Mouse (Mus musculus): ENCODE data around the gene Etfb.
"Not testable (repeated sequence)": the region's sequence is repeated elsewhere in the genome, so short reads cannot be mapped to it uniquely, and the experiment has no call there.

Etfb gene

GRCm38 (mm10) chr7:43443917-43444293 is at the start of gene Etfb, which contains the start of gene Gm45233:
Gene Etfb (plus strand): TSS chr7:43444083.
Gene Gm45233 (plus strand): TSS chr7:43444128.
- peak; percentile 96 for DNase-seq (ENCODE audit: low read depth)

DNA sequence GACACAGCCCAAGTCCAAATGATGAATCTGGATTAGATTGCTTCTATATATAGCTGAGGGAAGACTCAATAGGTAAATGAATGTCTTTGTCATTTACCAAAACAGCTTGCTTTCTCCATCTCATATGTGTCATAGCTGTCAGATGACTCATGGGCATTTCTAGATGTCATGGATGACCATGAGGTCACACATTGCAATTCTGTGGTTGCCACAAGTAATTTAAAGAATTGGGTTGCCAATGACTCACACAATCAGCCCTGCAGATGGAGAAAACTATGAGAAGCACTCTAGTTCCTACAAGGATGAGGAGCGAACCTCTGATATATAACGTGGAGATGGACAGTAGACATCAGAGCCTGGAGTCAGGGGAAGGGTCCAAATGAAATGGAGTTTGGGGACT is 44.4 kb upstream of the Etfb start:
- no peak for DNase-seq (ENCODE audit: low read depth)

DNA sequence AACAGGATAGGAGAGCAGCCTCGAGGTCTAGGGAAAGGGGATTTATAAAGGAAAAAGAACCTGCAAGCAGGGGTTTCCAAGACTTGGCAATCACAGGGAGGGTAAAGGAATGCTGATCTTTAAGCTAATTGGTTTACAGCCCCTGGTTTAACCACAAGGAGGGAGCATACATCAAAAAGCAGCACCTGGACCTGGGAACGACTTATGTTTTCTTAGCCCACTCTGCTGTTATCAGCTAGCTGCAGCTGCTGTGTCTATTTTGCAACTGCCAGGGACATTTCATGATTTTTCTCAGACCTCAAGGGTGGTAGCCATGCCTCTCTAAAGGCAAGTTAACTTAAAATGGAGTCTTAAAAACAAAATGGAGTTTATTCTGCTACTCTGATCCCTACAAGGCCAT is 41.2 kb upstream of the Etfb start:
- DNase-seq (ENCODE audit: low read depth) = no peak

DNA sequence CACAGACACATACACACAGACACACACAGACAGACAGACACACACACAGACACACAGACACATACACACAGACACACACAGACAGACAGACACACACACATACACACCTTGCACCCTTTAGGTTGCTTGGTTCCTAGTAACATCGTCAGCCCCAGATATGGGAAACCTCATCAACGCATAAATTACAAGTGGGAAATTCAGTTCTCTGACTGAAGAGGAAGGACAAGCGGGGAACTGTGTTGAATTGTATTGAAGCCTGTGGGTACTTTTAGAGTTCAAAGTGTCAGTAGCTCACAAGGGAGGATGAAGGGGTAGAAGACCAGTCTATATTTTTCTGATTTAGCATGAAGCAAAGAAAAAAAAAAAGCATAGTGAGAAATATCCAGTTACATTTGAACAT is 36.3 kb upstream of the Etfb start:
- no peak for DNase-seq (ENCODE audit: low read depth)

GRCm38 (mm10) chr7:43408131-43408553 is 35.7 kb upstream of the Etfb start, which contains the start of gene Siglecg:
Gene Siglecg (plus strand): TSS chr7:43408204.
- no peak for DNase-seq (ENCODE audit: low read depth)

- DNase-seq (ENCODE audit: low read depth) = no peak
Measured at GRCm38 (mm10) chr7:43409084-43409483, 34.8 kb upstream of the Etfb start.

DNA sequence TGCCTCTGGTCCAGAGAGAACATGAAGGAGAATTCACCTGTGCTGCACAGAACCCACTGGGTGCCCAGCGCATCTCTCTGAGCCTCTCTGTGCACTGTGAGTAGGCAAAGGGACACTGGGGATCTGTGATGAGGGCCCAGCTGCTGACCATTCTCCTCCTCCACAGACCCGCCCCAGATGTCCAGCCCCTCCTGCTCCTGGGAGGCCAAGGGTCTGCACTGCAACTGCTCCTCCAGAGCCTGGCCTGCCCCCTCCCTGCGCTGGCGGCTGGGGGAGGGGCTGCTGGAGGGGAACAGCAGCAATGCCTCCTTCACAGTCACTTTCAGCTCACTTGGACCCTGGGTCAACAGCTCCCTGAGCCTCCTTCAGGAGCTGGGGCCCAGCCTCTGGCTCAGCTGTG is 32.2 kb upstream of the Etfb start:
- DNase-seq (ENCODE audit: low read depth) = not testable (repeated sequence)

DNA sequence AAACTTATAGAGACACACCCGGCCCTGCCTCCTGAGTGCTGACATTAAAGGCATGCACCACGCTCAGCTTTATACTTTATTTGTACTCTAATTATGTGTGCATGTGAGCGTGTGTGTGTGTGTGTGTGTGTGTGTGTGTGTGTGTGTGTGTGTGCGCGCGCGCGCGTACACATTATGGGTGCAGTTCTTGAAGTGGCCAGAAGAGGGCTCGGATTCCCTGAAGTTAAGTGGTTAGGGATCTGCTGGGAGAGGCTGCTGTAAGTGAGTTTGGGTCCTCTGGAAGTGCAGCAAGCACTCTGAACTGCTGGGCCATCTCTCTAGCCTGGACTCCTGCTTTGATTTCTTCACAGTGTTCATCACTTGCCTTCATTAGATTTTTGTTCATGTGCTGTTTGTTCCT is 26.6 kb upstream of the Etfb start:
- DNase-seq (ENCODE audit: low read depth) = no peak

GRCm38 (mm10) chr7:43422995-43423617 is 20.8 kb upstream of the Etfb start:
- peak; percentile 90 for DNase-seq (ENCODE audit: low read depth)

GRCm38 (mm10) chr7:43423991-43424625 is 19.8 kb upstream of the Etfb start:
- DNase-seq (ENCODE audit: low read depth) = peak; percentile 57

GRCm38 (mm10) chr7:43427406-43427805 is 16.5 kb upstream of the Etfb start, which contains the start of gene Lim2:
Gene Lim2 (plus strand): TSS chr7:43427670.
- no peak for DNase-seq (ENCODE audit: low read depth)

DNA sequence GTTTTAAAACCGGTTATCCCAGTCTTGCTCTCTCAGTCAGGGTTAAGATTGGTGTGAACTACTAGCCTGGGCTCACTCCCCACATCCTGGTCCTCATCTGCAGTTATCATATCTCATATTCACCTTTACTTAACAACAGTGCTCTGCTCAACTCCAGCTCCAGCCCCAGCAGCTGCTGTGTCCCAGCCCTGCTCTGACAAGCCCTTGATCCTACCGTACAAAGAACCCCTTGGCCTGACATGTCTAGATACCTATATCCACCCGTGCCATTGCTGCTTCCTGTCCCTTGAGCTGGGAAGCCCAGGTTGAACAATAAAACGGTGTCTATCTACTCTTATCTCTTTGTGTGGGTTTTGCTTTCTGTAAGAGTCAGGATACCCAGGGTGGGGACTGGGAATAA is 14.4 kb upstream of the Etfb start:
- DNase-seq (ENCODE audit: low read depth) = no peak

- no peak for DNase-seq (ENCODE audit: low read depth)
Measured at GRCm38 (mm10) chr7:43432891-43433290, 11.0 kb upstream of the Etfb start.

GRCm38 (mm10) chr7:43434676-43435075 is 9.2 kb upstream of the Etfb start:
- no peak for DNase-seq (ENCODE audit: low read depth)

GRCm38 (mm10) chr7:43436341-43437255 is 7.3 kb upstream of the Etfb start, which contains the start of gene Nkg7:
Gene Nkg7 (plus strand): TSS chr7:43437073.
- peak; percentile 62 for DNase-seq (ENCODE audit: low read depth)

DNA sequence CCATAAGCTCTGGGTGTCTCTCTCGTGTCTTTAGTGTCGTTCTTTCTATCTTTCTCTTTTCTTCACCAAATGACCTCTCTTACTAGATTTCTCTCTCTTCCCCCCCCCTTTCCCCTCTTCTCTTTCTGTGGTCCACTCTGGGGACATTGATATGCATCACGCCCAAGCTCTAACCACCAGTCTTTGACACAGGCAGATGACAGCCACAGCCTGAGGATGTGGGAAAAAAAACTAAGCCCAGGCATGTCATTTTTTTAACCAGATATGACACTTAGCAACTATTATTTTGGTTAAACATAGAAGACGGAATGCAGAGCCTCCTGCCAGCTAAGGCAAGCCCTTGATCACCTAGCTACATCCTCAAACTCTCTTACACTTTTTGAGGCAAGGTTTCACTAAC is 5.3 kb upstream of the Etfb start:
- peak; percentile 75 for DNase-seq (ENCODE audit: low read depth)

DNA sequence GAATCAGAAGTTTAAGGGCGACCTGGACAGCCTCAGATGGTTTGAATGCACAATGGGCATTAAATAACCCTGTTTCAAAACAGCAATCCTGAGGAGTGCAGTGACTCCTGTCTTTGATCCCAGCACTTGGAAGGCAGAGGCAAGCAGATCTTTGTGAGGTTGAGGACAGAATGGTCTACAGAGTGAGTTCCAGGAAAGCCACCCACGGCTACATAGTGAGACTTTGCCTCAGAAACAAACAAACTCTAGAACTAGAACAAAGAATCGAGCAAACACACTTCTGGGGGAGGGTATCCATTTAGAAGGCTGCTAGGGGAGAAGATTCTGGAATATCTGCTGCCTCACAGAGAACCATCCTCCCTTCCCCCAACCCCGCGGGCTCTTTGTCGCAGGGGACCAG is 3.4 kb upstream of the Etfb start, which contains the start of gene Cldnd2:
Gene Cldnd2, plus strand, starts transcription at position 301 of the 400 bp plus-strand sequence.
- no peak for DNase-seq (ENCODE audit: low read depth)

- DNase-seq (ENCODE audit: low read depth) = no peak
Measured at GRCm38 (mm10) chr7:43441071-43441470, 2.8 kb upstream of the Etfb start.

DNA sequence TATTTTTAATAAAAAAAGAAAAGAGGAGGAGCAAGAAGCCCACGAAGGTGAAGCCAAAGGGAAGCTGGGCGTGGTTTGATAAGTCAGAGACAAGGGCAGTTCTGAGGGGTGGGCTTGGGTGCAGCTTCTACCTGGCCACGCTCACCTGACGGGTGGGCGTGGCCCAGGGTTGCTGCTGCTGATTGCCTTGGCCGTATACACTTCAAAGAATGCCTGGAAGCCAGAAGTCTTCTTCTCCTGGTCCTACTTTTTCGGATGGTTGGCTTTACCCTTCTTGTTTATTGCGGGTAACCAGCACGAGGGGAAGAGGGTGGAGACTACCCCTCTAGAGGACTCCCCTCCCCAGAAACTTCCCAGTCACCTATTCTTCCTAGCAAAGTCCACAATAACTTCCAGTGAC is 1.2 kb upstream of the Etfb start:
- no peak for DNase-seq (ENCODE audit: low read depth)

DNA sequence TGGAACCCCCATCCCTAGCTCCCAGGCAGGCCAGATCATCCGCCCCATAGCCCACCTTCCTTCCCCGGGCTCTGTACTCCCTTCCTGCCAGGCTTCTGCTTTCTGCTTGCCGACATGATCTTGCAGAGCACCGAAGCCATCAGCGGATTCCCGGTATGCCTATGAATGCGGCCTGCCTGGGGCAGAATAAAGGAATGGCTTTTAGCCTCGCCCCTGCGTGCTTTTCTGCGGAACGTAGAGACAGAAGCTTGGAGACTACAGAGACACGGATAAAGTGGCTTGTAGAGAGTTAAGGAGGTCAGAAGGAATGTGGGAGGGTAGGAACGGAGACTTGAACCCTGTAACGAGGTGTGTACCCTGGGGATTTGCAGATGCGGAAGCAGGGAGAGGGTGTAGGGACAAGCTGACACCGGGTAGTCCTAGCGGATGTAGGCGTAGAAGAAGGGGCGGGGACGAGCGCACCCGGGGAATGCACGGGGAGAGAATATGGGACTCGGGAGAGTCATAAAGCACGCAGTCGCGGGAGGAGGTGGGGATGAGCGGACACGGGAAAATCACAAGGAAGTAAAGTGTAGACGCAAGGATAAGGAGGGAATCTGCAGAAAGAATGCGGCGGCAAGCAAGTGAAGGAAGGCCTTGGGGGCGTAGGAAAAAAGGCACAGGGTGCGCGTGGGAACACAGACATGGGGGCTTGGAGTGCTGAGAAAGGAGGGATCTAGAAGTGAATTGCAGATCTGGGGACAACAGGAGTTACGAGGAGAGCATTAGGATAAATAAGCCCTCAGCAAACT is 562 bp upstream of the Etfb start:
- peak; percentile 89 for DNase-seq (ENCODE audit: low read depth)

DNA sequence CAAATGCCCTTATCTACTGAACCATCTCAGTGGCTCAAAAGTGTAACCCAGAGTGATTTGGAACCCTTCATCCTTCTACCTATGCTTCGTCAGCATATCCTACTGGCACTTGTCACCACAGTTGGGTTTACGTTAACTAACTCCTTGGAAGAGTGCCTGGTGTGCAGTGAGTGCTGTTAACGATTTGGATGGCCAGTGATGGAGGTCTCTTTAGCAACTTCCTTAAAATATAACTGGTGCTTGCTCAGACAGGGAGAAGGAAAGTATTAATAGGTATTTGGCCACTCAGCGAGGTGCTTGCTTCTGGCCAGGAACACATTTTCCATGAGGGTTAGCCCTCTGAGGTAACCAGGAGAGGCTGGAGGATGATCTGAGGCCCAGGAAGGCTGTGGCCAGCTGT is 3.9 kb downstream of the Etfb start:
- no peak for DNase-seq (ENCODE audit: low read depth)

DNA sequence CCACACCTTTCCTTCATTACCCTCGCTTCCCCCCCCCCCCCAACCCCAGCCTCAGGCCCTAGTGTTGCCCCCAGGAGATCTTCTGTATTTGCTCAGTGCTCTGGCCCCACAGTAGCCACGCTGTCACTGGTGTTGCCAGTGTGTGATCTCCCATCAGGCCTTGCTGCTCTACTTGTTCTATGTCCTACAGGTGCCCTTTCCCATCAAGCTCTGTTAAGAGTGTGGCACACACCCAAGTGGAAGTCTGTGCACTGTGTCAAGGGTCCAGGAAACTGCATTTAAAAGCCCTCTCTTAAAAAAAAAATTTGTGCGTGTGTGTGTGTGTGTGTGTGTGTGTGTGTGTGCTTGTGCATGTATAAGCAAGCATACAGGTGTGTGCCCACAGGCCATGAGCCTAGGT is 4.4 kb downstream of the Etfb start:
- DNase-seq (ENCODE audit: low read depth) = no peak

Data from induced T-regulatory cell, adult 2 months (primary cell).